Mouse (Mus musculus) CH12.LX (cell line): ENCODE measurements around the gene Ctrb1. TPM values are rescaled to one million over a fixed set of nuclear protein-coding genes. Genes with fewer than 3 reads are reported as not detected.

ENCODE experiments used
- DNase-seq: peaks from one replicate; pipeline ENCODE4 v3.0.0-alpha.2; 2013; ENCODE audit errors: extremely low read depth
- H3K27ac ChIP-seq: 2 replicates; pipeline ENCODE4 v1.5.1; 2012; ENCODE audit warnings: low read depth, mild to moderate bottlenecking, control low read depth, moderate library complexity; ENCODE audit not compliant: insufficient read depth
- H3K27me3 ChIP-seq: replicated peaks from 2 replicates; pipeline ENCODE3; 2012; ENCODE audit warnings: inconsistent platforms
- H3K36me3 ChIP-seq, 2 experiments: replicated peaks in 1 of 2; 2 replicates each; pipeline versions ENCODE3 to v1.6.1; 2012; ENCODE audit warnings: inconsistent platforms in 1 of 2, low read length in 1 of 2, mild to moderate bottlenecking in 1 of 2, mixed read lengths in 1 of 2, moderate library complexity in 1 of 2; ENCODE audit not compliant: control insufficient read depth in 1 of 2, insufficient read depth in 1 of 2
- H3K4me1 ChIP-seq, 2 experiments: 2 replicates each; pipeline ENCODE4 v1.6.1; 2012; ENCODE audit warnings: inconsistent platforms in 1 of 2, moderate library complexity in 1 of 2; ENCODE audit not compliant: insufficient read depth in 2 of 2, control insufficient read depth in 1 of 2
- H3K4me2 ChIP-seq: 2 replicates; pipeline ENCODE4 v1.6.1; 2012; ENCODE audit warnings: low read depth, mild to moderate bottlenecking, control low read depth; ENCODE audit not compliant: poor library complexity, insufficient read depth, severe bottlenecking
- H3K4me3 ChIP-seq, 3 experiments: fragments of 150-350 bp in 1 of 3; sonication (generic) in 1 of 3; replicated peaks in 1 of 3; 2 replicates each; pipeline versions ENCODE3 to v1.5.1; 2011 to 2012; ENCODE audit warnings: low read depth in 2 of 3, low read length in 2 of 3, mild to moderate bottlenecking in 2 of 3, moderate library complexity in 2 of 3, control low read depth in 1 of 3, improper control_type of control experiment in 1 of 3, inconsistent platforms in 1 of 3, mixed read lengths in 1 of 3; ENCODE audit not compliant: poor library complexity in 1 of 3
- H3K79me2 ChIP-seq: replicated peaks from 2 replicates; pipeline ENCODE4 v1.6.1; 2012; ENCODE audit warnings: mild to moderate bottlenecking, moderate library complexity; ENCODE audit not compliant: control insufficient read depth, poor library complexity, insufficient read depth, severe bottlenecking; ENCODE audit errors: extremely low read depth
- H3K9ac ChIP-seq: 2 replicates; pipeline ENCODE4 v1.6.1; 2012; ENCODE audit warnings: low read depth, mild to moderate bottlenecking, control low read depth, moderate library complexity; ENCODE audit not compliant: insufficient read depth
- H3K9me3 ChIP-seq: replicated peaks from 2 replicates; pipeline ENCODE3; 2012; ENCODE audit warnings: low read length, inconsistent platforms, mixed read lengths
- BHLHE40 ChIP-seq: IDR thresholded peaks from 2 replicates; pipeline ENCODE4 v1.6.1; 2011; ENCODE audit warnings: mild to moderate bottlenecking, low read depth, low read length, improper control_type of control experiment
- CTCF ChIP-seq, 2 experiments: IDR thresholded peaks in 1 of 2; conservative IDR thresholded peaks in 1 of 2; 2 replicates each; pipeline ENCODE4 v1.5.1; 2011 to 2012; ENCODE audit warnings: low read depth in 2 of 2, low read length in 2 of 2, improper control_type of control experiment in 1 of 2, inconsistent platforms in 1 of 2, mild to moderate bottlenecking in 1 of 2, moderate library complexity in 1 of 2
- E2F4 ChIP-seq: IDR thresholded peaks from 2 replicates; pipeline ENCODE4 v1.6.1; 2011; ENCODE audit warnings: low read depth, low read length, improper control_type of control experiment; ENCODE audit not compliant: insufficient replicate concordance
- ELF1 ChIP-seq: IDR thresholded peaks from 2 replicates; pipeline ENCODE4 v1.6.1; 2014; ENCODE audit warnings: low read depth, mild to moderate bottlenecking, inconsistent platforms, low read length, improper control_type of control experiment
- EP300 ChIP-seq: IDR thresholded peaks from 2 replicates; pipeline ENCODE4 v1.6.1; 2011; ENCODE audit warnings: low read length, improper control_type of control experiment
- ETS1 ChIP-seq: conservative IDR thresholded peaks from 2 replicates; pipeline ENCODE4 v1.6.1; 2012; ENCODE audit warnings: low read depth, mild to moderate bottlenecking, inconsistent platforms, low read length, improper control_type of control experiment, moderate library complexity
- GABPA ChIP-seq: IDR thresholded peaks from 2 replicates; pipeline ENCODE4 v1.6.1; 2012; ENCODE audit warnings: low read depth, low read length, improper control_type of control experiment, inconsistent platforms; ENCODE audit not compliant: insufficient replicate concordance
- IRF4 ChIP-seq: IDR thresholded peaks from 2 replicates; pipeline ENCODE4 v1.6.1; 2014; ENCODE audit warnings: low read depth, mild to moderate bottlenecking, inconsistent platforms, low read length, improper control_type of control experiment
- JUN ChIP-seq: IDR thresholded peaks from 2 replicates; pipeline ENCODE4 v1.6.1; 2011; ENCODE audit warnings: low read depth, mild to moderate bottlenecking, low read length, improper control_type of control experiment, moderate library complexity; ENCODE audit not compliant: insufficient read depth
- KAT2A ChIP-seq: IDR thresholded peaks from 2 replicates; pipeline ENCODE4 v1.6.1; 2012; ENCODE audit warnings: low read length, improper control_type of control experiment, inconsistent platforms; ENCODE audit not compliant: insufficient replicate concordance
- MAFK ChIP-seq: IDR thresholded peaks from 2 replicates; pipeline ENCODE4 v1.6.1; 2011; ENCODE audit warnings: low read length, improper control_type of control experiment; ENCODE audit not compliant: insufficient replicate concordance
- MAX ChIP-seq: IDR thresholded peaks from 2 replicates; pipeline ENCODE4 v1.6.1; 2011; ENCODE audit warnings: low read length, improper control_type of control experiment
- MAZ ChIP-seq: IDR thresholded peaks from 2 replicates; pipeline ENCODE4 v1.6.1; 2012; ENCODE audit warnings: low read depth, mild to moderate bottlenecking, inconsistent platforms, low read length, improper control_type of control experiment, moderate library complexity
- MXI1 ChIP-seq: IDR thresholded peaks from 2 replicates; pipeline ENCODE4 v1.6.1; 2011; ENCODE audit warnings: mild to moderate bottlenecking, low read depth, low read length, improper control_type of control experiment
- MYC ChIP-seq: IDR thresholded peaks from 2 replicates; pipeline ENCODE4 v1.6.1; 2011; ENCODE audit warnings: low read depth, mild to moderate bottlenecking, improper control_type of control experiment, low read length
- NELFE ChIP-seq: IDR thresholded peaks from 2 replicates; pipeline ENCODE4 v1.6.1; 2011; ENCODE audit warnings: low read depth, low read length, improper control_type of control experiment
- NRF1 ChIP-seq: IDR thresholded peaks from 2 replicates; pipeline ENCODE4 v1.6.1; 2014; ENCODE audit warnings: low read depth, mild to moderate bottlenecking, inconsistent platforms, low read length, improper control_type of control experiment, moderate library complexity
- PAX5 ChIP-seq: IDR thresholded peaks from 2 replicates; pipeline ENCODE4 v1.6.1; 2012; ENCODE audit warnings: low read length, inconsistent platforms, mixed read lengths
- POLR2A ChIP-seq: IDR thresholded peaks from 2 replicates; pipeline ENCODE4 v1.6.1; 2011; ENCODE audit warnings: low read depth, mild to moderate bottlenecking, improper control_type of control experiment, low read length
- RAD21 ChIP-seq: IDR thresholded peaks from 2 replicates; pipeline ENCODE4 v1.6.1; 2011; ENCODE audit warnings: low read depth, mild to moderate bottlenecking, low read length, improper control_type of control experiment, moderate library complexity
- RCOR1 ChIP-seq: conservative IDR thresholded peaks from 2 replicates; pipeline ENCODE4 v1.6.1; 2012; ENCODE audit warnings: low read depth, mild to moderate bottlenecking, inconsistent platforms, low read length, improper control_type of control experiment
- SIN3A ChIP-seq: IDR thresholded peaks from 2 replicates; pipeline ENCODE4 v1.6.1; 2012; ENCODE audit warnings: low read length, improper control_type of control experiment, inconsistent platforms
- SMC3 ChIP-seq: IDR thresholded peaks from 2 replicates; pipeline ENCODE4 v1.6.1; 2011; ENCODE audit warnings: low read depth, low read length, improper control_type of control experiment
- TCF12 ChIP-seq: IDR thresholded peaks from 2 replicates; pipeline ENCODE4 v1.6.1; 2014; ENCODE audit warnings: low read depth, mild to moderate bottlenecking, inconsistent platforms, low read length, improper control_type of control experiment
- UBTF ChIP-seq: IDR thresholded peaks from 2 replicates; pipeline ENCODE4 v1.6.1; 2012; ENCODE audit warnings: low read depth, mild to moderate bottlenecking, inconsistent platforms, low read length, improper control_type of control experiment, moderate library complexity
- ZC3H11A ChIP-seq: IDR thresholded peaks from 2 replicates; pipeline ENCODE4 v1.6.1; 2012; ENCODE audit warnings: low read depth, mild to moderate bottlenecking, inconsistent platforms, low read length, improper control_type of control experiment
- ZMIZ1 ChIP-seq: IDR thresholded peaks from 2 replicates; pipeline ENCODE4 v1.6.1; 2012; ENCODE audit warnings: low read depth, mild to moderate bottlenecking, inconsistent platforms, low read length, improper control_type of control experiment
- dilution Hi-C: fragments of 300-500 bp; cut with MboI; formaldehyde crosslinking; loops from 2 replicates; pipeline ENCODE4 v1.14.3; 2020; ENCODE audit warnings: low sequenced_read_pairs; ENCODE audit not compliant: extremely low pct_unique_long_range_greater_than_20kb, extremely low pct_ligation_motif_present
- in situ Hi-C: fragments of 300-500 bp; cut with MboI; formaldehyde crosslinking; loops from 3 replicates; pipeline ENCODE4 v1.14.3; 2019; ENCODE audit warnings: low sequenced_read_pairs, low pct_ligation_motif_present, low pct_unique_long_range_greater_than_20kb, mixed read lengths
- polyA plus RNA-seq: library from polyadenylated mRNA; unstranded; fragments of >175 nt; gene quantifications from 2 replicates; pipeline ENCODE4 v1.2.1, GENCODE M21; 2012; ENCODE audit warnings: low read depth; ENCODE audit not compliant: insufficient read length
- total RNA-seq, 2 experiments: library from RNA; depleted of rRNA; stranded (reverse); fragments of 300-350 nt in 1 of 2; fragments of >200 nt in 1 of 2; gene quantifications; 2 replicates each; pipeline ENCODE4 v1.2.3; 2012 to 2014

The Ctrb1 gene
- total and polyA plus RNA-seq, 3 experiments: not detected

DNA sequence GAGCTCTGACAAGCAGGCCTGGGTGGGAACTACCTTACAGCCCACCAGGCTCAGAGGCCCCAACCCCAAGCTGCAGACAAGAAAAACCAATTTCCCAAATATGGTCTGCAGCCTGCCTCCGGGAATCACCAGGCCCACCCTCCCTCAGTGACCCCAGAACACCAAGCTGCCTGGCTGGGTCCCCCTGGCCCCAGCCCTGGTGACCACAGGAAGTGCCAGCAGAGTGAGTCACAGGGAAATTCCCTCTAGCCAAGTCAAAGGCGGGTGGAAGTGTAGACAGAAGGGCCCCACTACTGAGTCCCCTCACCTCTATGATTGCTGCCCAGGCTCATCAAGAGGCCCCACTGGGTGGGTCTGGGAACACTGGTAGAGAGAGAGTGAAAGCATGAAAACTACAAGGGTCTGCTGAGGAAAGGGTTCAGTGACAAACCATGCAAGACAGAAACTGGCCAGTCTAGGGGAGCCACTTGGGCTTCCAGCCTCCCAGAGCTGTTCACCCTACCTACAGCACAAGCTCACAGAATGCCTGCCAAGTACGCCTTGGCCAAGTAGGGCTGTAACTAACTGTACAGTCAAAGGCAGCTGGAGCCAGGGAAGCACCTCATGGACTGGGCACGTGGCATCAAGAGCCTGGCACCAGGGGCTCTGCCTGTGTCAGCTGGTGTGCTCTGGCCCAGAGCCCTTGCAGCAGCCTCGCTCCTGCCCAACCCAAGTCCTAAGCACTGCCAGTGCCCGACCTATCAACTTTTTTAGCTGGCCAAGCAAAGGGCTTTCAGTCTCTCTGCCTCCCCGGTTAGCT, 35.5 kb upstream of the Ctrb1 start:
- Histone ChIP-seq H3K36me3 (no peaks in the 10 kb centered on the region), H3K27me3 (peaks cover 28% of the 10 kb centered on the region), H3K4me1 (peaks cover 15 to 16% of the 10 kb centered on the region in 2 experiments), H3K4me3 (no peak overlapping the region), H3K9ac (no peak overlapping the region), H3K9me3 (no peaks in the 10 kb centered on the region), H3K79me2 (no peaks in the 10 kb centered on the region), H3K27ac (no peak overlapping the region), H3K4me2 (peak overlapping the region; percentile 71)
- in situ Hi-C loops (no loop called here), dilution Hi-C loops (no loop called here)
- peak; percentile 21 for DNase-seq
- TF ChIP-seq NRF1 (no peak), EP300 (peak; percentile 79), JUN (peak; percentile 65), GABPA (no peak), IRF4 (peak; percentile 60; the same call in 1 of the 2 replicates), MYC (no peak), PAX5 (no peak), SIN3A (no peak), ELF1 (peak; percentile 46; the same call in 1 of the 2 replicates), TCF12 (peak; percentile 60; the same call in 1 of the 2 replicates), E2F4 (no peak), BHLHE40 (peak; percentile 55), MAX (no peak), ZMIZ1 (no peak), UBTF (no peak), MAFK (no peak), POLR2A (no peak), NELFE (no peak), ETS1 (peak; percentile 75), MAZ (no peak), KAT2A (no peak)

DNA sequence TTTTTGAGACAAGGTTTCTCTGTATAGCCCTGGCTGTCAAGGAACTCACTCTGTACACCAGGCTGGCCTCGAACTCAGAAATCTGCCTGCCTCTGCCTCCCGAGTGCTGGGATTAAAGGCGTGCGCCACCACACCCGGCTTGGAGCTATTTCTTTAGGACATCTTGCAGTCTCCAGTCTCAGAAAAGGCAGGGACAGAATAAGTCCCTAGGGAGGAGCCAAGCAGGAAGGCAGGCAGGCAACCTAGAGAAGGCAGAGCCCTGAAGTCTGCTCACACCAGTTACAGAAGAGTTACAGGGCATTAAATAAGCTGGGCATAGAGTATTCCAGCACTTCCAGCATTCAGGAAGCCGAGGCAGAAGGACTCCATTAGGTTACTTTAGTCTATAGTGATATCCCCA, 34.5 kb upstream of the Ctrb1 start:
- H3K9ac ChIP-seq: no peak overlapping the region
- no peaks in the 10 kb centered on the region for H3K36me3 ChIP-seq
- no peak overlapping the region for H3K27ac ChIP-seq
- dilution Hi-C loops (no loop called here), in situ Hi-C loops (no loop called here)
- H3K27me3 ChIP-seq: peaks cover 19% of the 10 kb centered on the region
- no peak for DNase-seq
- TF ChIP-seq ZC3H11A: no peak
- TF ChIP-seq GABPA: no peak
- TF ChIP-seq EP300: no peak
- TF ChIP-seq UBTF: no peak
- no peak for TF ChIP-seq SMC3
- no peak for TF ChIP-seq RCOR1
- no peak for TF ChIP-seq ETS1
- no peak for TF ChIP-seq RAD21
- no peak for TF ChIP-seq MXI1
- TF ChIP-seq JUN: no peak
- TF ChIP-seq CTCF (conservative IDR thresholded peaks at IDR 0.05 in 1 of 2, IDR thresholded peaks at IDR 0.05 in 1 of 2; ENCODE audit: low read depth in 2 of 2, low read length in 2 of 2): no peak
- TF ChIP-seq E2F4: no peak
- H3K79me2 ChIP-seq: no peaks in the 10 kb centered on the region
- no peak overlapping the region for H3K4me3 ChIP-seq
- H3K4me1 ChIP-seq: peaks cover 13 to 14% of the 10 kb centered on the region in 2 experiments
- no peaks in the 10 kb centered on the region for H3K9me3 ChIP-seq
- H3K4me2 ChIP-seq: no peak overlapping the region
